Mouse (Mus musculus) cerebellum, adult 18-20 months (tissue): ENCODE data around the gene Dclre1b.
"Not testable (repeated sequence)": the region's sequence is repeated elsewhere in the genome, so short reads cannot be mapped to it uniquely, and the experiment has no call there.

Experiments
- DNase-seq, 2 experiments: peaks; one replicate each; pipeline ENCODE4 v3.0.0; 2021

The Dclre1b gene

DNA sequence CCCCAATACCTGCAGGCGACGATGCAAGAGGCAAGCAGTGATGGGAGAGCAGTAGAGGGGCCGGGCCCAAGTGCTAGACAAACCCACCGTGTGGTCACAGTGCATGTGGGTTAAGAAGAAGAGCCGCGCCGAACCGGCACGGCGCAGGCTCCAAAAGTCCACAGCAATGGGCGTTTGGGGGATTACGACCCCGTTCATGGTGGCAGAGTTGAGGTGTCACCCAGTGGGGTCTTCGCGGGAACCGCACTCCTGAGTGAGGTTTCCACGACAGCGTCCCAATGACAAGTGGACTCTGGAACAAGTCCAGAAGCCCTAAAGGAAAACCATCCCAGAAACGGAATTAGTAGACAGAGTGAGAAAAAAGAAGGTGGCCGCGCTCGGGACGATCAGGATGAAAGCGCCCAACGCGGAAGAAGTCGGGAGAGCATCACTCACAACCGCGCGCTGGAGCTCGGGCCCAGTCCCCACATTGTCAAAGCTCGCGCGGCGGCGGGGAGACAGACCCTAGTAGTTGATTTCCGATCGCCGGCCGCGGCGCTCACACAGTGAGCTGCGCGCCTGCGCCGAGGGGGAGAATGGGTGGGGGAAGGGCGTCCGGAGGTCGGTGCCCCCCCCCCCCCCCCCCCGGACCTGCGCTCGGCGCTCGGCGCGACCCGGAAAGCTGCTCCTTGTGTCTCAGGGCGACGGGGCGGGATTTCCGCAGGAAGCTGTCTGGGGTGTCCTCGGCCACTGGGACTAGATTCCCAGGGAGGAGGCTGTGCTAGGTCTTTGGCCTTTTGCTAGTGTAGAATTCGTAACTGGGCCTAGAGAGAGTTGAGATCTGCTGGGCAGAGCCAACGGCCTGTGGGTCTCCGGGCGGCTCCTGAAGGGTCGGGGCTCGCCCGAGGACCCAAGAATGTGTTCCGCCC is at the start of gene Dclre1b, which contains the start of the genes Ap4b1 and Gm43064:
Gene Dclre1b (minus strand): TSS at position 554 of the 908 bp plus-strand sequence.
Gene Ap4b1 (plus strand): TSS at position 630 of the 908 bp plus-strand sequence.
Gene Gm43064 (plus strand): TSS at position 683 of the 908 bp plus-strand sequence.
- DNase-seq = peak; percentile 92 to 94

DNA sequence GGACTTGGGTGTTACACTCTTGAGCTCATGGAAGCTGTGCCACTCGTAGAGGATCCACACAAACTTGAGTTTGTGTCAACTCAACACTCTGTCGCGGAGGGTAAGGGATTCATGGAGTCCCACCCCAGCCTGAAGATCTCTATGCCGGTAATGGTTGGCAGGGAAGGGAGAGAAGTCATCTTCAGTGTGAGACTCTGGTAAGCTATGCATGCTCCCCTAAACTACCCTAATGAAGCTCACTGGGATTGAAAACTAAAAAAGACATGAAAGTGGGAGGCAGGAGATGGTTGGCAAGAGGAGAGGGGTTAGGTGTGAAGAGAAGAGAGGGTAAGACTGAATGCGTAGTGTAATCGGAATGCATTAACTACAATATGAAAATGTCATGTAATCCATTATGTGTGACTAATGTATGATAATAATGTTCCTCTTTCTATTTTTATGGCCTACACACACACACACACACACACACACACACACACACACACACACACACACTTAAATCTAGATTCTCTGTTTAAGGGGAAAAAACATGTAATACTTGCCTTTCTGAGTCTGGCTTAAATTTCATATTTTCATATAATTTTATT is 48.8 kb upstream of the Dclre1b start:
- no peak for DNase-seq

DNA sequence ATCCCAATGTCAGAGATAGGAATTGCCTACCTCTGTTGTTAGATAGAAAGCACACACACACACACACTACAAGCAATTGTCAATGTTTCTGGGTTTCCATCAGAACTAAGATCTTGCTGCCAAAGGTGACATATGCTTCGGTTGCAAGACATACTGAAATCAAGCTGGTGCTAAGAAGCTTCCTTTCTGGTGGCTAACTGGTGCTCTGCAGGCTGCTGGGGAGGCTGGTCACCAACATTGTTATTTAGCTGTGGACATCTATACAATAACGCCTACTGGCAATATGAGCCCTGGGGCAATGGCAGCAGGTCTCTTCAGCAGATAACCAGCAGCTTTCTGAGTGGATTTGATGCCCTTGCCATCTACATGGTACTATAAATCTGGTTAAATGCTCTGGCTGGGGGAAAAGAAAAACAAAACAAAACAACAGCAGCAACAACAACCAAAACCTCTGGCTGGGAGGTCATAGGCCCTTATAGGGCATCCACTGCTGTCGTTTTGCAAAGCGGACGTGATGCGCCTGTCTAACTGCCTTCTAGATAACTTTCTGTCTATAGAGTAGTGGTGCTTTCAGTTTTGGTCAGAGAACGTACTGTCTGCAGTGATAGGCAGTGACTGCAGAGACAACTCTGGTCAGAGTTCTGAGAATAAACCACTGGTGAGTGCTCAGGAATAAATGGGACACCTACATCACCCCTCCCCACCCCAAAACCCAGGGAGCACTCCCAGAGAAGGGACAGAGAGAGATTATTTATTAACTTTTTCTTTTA is 48.0 kb upstream of the Dclre1b start:
- DNase-seq = peak; percentile 51 to 57

DNA sequence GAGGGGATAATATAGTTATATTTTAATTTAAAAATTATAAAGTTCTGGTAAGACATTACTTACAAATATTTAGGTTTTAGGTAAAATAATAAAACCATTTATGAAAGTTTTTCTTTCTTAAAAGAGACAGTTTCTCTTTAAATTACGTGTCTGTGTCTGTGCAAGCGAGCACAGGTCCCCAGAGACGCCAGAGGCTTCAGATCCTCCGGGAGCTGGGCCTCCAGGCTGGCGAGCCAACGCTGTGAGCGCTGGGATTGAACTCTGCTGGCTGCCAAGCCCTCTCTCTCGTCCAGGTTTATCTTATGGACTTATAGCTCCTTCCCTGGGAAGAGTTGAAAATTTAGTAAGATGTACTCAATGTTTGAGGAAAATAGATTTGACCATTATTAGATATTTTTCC is 44.6 kb upstream of the Dclre1b start:
- DNase-seq = peak; percentile 51 to 60

DNA sequence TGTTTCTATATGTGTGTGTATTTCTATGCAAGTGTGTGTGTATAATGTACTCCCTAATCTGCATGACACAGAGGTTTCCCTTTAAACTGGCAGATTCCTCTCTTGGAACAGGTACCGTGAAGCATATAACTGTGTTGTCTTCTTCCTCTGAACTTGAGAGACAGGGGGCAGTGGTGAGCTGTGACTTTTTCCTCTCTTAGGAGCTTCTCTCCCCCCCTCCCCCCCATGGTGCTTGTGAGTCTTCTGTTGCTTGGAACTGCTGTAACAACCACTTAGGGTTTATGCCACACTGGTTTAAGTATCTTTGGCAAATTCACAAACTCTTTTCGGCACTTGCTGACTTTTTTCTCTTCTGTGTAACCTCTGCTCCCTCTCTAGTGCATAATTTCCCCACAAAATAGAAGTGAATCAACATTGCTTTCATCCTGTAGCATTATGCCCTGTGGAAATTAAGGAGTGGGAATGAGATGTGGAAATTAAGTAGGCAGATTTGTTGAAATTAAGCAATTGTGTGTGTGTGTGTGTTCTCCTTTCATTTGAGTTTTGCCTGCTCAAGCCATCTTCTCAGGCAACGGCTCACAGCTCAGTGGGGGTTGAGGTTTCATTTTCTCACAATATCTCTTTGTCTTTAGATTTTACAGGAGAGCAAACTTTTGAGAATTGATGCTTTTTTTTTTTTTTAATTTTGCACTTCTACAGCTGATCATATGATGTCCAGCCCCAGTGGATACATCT is 43.5 kb upstream of the Dclre1b start:
- peak; percentile 90 to 93 for DNase-seq

DNA sequence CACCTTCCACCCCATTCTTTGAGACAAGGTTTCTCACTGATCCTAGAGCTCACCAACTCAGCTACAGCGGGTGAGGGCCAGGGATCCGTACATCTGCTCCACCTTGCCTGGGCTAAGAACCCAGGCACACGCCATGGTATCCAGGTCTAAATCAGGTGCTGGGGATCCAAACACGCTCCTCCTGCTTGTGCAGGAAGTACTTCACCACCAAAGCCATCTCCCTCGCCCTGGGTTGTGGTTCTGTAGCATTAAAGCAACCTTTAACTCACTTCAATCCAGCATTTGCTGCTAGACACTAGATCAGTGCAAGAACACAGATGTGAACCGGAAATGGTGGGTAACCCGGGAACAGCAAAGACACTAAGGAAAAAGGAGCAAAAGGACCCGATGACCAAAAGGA is 42.6 kb upstream of the Dclre1b start:
- peak; percentile 59 to 66 for DNase-seq

- DNase-seq = peak in 1 of 2 experiments; percentile 48
Observed at GRCm38 (mm10) chr3:103851481-103851880, 42.2 kb upstream of the Dclre1b start.

DNA sequence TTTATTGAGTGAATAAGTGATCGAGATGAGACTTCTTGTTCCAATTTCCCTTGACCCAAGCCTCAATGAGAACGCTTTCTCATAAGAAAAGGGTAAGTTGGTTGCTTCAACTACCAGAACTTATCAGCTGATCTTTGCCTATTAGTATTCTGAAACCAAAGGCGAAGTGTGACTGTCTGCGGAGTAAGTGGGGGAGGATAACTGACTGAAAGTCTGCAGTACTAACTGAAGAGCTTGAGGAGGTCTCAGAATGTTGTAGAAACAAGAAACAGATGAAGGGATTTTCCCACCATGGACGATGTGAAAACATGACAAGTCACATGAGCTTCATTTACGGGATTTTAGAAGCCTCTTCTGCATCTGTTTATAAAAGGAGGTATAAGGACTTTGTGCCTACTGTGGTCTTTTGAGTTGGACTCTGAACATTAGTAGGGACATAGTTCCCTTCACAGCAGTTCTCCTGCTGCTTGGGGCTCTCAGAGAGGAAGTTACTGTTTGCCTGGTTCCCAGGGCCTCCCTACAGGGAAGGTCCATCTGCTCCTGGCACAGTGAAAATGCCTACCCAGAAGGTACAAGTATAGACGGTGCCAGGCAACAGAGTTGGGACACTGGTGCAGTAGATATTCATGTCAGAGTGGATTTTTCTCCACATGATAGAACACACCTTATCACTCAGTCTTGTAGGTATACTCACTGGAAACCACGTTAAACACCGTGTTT is 41.6 kb upstream of the Dclre1b start:
- DNase-seq = peak; percentile 90 to 94

DNA sequence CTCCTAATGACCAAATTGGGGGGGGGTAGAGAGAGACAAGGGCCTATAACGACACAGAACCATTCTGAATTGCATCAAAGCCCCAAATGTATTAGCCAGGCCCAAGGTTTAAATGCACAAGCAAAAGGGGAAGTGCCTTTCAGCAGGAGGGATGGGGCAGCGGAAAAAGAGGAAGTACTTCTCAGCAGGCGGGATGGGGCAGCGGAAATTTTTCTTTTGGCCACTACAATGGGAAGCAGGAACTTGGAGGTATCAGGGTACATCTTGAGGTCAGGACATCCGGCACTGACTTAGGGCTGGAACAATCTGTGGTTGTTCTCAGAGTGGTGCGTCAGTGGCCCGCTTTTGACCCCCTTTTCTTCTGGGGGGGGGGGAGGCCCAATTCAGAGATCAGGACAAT is 31.7 kb upstream of the Dclre1b start:
- not testable (repeated sequence) for DNase-seq

- DNase-seq = not testable (repeated sequence)
Observed at GRCm38 (mm10) chr3:103840195-103840594, 31.0 kb upstream of the Dclre1b start.

DNA sequence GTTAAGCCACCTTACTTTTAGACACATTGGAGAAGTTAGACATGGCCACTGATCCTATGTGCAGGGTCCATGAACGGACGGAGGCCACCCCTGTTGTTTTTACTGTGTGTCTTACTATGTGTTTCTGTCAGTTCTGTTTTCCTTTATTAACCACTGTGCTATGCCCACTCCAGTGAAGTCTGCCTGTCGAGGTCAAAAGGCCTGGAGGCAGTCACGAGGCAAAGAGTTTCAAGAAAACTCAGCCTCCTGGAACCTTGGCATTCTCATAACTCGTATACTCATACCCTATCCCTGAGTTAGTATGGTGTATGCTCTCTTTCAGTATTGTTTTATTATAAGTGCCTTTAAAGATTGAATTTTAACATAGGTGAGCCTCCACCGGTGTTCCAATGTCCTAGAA is 30.5 kb upstream of the Dclre1b start:
- no peak for DNase-seq

DNA sequence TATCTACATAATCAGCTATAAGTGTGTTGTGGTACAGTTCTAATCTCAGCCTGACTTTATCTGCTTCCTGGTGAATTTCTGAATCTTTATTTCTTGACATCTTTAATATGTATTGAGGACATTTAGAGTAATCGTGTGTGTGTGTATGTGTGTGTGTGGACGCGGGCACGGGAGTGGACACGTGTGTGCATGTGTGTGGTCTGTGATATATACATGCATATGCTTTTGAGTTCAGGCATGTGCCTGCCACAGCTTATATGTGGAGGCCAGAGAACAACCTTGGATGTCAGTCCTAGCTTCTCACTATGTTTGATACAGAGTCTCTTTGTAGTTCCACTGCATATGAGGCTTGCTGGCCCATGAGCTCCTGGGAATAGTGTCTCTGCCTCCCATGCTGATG is 27.2 kb upstream of the Dclre1b start:
- peak in 1 of 2 experiments; percentile 29 for DNase-seq

DNA sequence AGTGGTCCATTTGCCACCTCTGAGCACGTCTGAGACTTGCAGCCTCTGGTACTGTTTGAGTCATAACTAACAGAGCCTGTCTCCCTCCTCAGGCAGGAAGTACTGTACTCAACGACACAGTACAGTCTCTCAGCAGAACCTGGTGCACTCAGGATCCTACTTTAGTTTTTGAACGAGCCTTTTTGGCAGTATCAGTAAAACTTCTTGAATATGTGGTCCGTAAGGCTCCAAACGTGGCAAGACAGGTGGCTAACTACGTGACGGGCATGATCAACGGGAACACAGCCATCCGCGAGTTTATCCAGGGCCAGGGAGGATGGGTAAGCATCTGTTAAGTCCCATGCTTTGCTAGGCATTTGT is 26.7 kb upstream of the Dclre1b start:
- DNase-seq = peak; percentile 67 to 70

DNA sequence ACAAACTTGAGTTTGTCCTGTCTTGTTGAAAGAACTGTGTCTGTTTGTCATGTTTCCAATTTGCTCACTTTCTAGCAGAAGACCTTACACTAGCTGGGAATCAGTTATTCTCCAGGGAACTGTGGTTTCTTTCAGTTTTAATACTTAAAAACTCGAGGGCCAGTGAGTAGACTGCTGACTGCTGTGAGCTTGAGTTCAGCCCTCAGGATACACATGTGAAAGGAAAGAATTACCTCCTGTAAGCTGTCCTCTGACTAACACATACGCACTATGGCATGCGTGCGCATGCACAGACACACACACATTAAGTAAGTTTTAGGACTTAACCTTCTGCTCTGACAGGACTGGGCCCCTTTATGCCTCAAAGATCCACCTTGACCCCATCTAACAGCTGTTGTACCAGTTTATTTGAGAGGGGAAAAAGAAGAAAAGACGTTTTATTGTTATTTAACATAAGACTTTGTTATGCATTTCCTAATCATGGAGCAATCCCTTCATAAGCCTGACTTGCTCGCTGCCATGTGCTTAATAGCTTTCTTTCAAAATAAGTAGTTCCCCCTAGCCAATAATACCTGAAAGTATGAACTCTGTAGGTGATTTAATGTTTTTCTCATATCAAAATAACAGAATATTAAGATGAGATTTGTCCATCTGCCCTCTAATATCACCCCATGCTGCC is 26.2 kb upstream of the Dclre1b start:
- no peak for DNase-seq

- no peak for DNase-seq
Observed at GRCm38 (mm10) chr3:103834001-103834400, 24.8 kb upstream of the Dclre1b start.

DNA sequence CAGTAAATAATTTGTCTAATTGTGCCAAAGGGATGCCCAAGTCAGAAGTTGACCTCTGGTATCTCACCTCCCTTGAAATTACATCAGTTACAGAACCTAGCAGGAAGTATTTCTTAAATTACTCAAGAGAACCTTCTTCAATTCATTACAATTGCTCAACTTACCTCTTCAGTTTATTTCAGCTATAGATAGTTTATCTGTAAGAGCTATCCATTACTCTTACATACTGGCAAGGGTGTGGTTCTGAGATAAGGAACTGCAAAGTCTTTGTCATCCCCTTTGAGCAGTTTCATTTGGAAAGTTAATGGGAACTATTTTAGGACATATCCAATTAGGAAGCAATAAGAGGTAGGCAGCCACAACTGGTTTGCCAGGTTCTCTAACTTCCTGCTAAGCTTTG is 23.2 kb upstream of the Dclre1b start, which contains the start of gene Bcl2l15:
Gene Bcl2l15 (plus strand): TSS at position 176 of the 400 bp plus-strand sequence.
- DNase-seq = no peak

DNA sequence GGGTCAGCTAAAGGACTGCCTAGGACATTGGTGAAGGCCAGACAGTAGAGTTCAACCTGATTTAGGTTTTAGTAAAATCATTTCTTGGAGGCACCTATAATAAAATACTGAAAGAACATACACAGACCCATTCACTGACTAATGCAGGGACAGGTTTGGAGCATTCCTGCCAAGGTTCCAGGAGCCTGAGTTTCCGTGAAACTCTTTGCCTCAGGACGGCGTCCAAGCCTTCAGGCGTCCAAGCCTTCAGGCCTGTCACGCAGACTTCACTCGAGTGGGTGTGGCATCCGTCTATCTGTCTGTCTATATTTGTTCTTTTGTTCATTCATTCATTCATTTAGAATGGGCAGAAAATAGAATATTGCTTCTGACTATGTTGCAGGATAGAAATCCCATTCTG is 21.9 kb upstream of the Dclre1b start:
- DNase-seq = peak; percentile 48 to 62

DNA sequence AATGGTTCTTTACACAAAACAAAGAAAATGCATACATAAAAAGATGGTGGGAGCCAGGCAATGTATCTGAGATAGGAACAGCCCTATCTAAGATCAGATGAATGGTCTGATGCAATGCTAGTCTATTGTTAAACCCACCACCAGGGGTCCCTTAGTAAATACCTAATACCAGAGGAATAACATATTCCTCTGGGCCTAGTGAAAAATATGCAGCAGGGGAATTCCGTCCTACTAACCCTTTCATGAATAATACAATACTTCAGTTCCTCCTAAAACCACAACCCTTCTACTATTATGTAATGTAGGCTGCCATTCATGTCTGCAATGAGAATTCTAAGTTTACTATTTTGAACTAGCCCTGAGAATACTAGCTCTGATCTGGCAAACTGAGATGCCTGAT is 21.4 kb upstream of the Dclre1b start:
- DNase-seq = not testable (repeated sequence)

DNA sequence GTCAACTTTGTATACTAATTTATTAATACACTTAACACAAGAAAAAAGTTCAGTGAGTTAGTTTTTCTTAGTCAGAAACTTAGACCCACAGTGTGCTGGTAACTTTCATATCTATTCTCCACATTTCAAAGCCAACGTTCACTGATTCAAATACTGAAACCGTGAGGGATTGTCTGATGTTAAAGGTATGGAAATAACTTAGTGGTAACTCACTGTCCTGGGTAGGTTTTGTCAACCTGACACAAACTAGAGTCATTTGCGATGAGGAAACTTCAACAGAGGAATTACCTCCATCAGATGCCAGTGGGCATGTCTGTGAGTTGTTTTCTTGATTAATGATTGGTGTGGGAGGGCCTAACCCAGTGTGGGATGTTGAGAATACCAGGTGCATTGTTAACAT is 19.8 kb upstream of the Dclre1b start:
- no peak for DNase-seq

DNA sequence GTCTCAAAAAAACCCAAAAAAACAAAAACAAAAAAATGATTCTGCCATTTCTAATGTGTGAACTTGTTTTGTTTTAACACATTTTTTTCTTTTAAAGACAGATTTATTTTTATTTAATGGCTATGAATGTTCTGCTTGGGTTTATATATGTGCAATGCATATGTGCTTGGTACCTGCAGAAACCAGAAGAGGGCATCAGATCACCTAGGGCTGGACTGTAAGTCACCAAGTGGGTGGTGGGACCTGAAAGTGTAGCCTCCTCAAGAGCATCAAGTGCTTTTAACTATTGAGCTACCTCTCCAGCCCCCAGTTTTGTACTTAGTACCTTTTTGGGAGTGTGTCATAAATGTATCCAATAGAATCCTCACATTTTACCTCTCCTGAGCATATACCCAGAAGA is 18.3 kb upstream of the Dclre1b start:
- no peak for DNase-seq

- DNase-seq = no peak
Observed at GRCm38 (mm10) chr3:103810967-103811366, 1.7 kb upstream of the Dclre1b start.
